Mouse (Mus musculus) midbrain, embryonic 13.5 days (tissue): ENCODE data around the gene Pkm. TPM values are rescaled to one million over a fixed set of nuclear protein-coding genes. Genes with fewer than 3 reads are reported as not detected.

Experiments
- ATAC-seq: fragments of 200-750 bp; cut with Nextera tagmentation; 2 replicates; pipeline ENCODE4 v1.8.0; 2017; ENCODE audit warnings: mild to moderate bottlenecking, moderate TSS enrichment, moderate library complexity
- H3K27ac ChIP-seq: fragments of 300-500 bp; sonication (generic); 2 replicates; pipeline ENCODE4 v1.5.1; 2015; ENCODE audit warnings: inconsistent platforms, mild to moderate bottlenecking, moderate library complexity
- H3K27me3 ChIP-seq: fragments of 300-500 bp; sonication (generic); 2 replicates; pipeline ENCODE4 v1.6.1; 2015; ENCODE audit warnings: mild to moderate bottlenecking, inconsistent platforms
- H3K36me3 ChIP-seq: fragments of 300-500 bp; sonication (generic); 2 replicates; pipeline ENCODE4 v1.6.1; 2015; ENCODE audit warnings: mild to moderate bottlenecking, inconsistent platforms
- H3K4me1 ChIP-seq: fragments of 300-500 bp; sonication (generic); replicated peaks from 2 replicates; pipeline ENCODE4 v1.6.1; 2015; ENCODE audit warnings: inconsistent platforms
- H3K4me2 ChIP-seq: fragments of 300-500 bp; sonication (generic); replicated peaks from 2 replicates; pipeline ENCODE4 v1.6.1; 2015; ENCODE audit warnings: moderate library complexity, mild to moderate bottlenecking, inconsistent platforms
- H3K4me3 ChIP-seq: fragments of 300-500 bp; sonication (generic); replicated peaks from 2 replicates; pipeline ENCODE4 v1.5.1; 2015; ENCODE audit warnings: mild to moderate bottlenecking, inconsistent platforms
- H3K9ac ChIP-seq: fragments of 300-500 bp; sonication (generic); replicated peaks from 2 replicates; pipeline ENCODE4 v1.6.1; 2015; ENCODE audit warnings: mild to moderate bottlenecking, inconsistent platforms
- H3K9me3 ChIP-seq: fragments of 300-500 bp; sonication (generic); 2 replicates; pipeline ENCODE4 v1.6.1; 2016; ENCODE audit warnings: mild to moderate bottlenecking, inconsistent platforms
- WGBS: fragments of 180-500 bp; shearing (Covaris S2); methylation state at CpG from one replicate; pipeline ENCODE4 v1.1.7; 2015; 5-methylcytosine and 5-hydroxymethylcytosine counted together
- polyA plus RNA-seq: library from polyadenylated mRNA; unstranded; fragments of >200 nt; fragmentation: Nextera tagmentation; extraction: Ambion mirVana; gene quantifications from 2 replicates; pipeline ENCODE4 v1.2.1, GENCODE M21; 2015

Gene Pkm
- 1,400 and 1,429 TPM in 2 replicates for polyA plus RNA-seq

DNA sequence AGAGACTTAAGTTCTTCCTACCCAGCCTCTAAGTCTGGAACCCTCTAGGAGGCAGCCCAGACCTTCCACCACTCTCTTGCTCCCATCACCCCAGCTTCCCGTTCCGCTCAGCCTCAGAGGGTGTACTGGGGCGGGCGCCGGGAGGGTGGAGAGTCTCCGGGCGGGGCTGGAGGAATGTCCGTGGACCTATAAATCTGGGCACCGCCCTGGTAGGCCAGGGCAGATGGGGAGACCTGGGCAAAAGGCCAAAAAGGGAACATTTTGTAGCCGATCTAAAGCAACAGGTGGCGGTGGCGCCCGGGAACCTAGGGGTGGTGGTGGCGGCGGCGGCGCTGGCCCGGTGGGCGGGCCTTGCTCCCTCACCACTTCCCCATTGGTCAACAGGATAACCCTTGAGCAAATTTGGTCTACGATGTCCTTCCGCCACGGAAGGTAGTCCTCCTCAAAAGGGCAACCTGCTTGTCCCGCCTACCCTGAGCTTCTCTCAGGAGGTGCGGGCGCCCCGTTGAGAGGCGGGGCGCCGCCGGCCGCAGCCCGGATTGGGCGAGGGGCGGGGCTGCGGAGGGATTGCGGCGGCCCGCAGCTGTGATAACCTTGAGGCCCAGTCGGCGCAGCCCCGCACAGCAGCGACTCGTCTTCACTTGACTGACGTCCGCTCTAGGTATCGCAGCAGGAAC lies at the start of gene Pkm:
Pkm (plus strand) TSS at position 411 of the 677 bp plus-strand sequence.
- peaks cover 34% of the 10 kb centered on the region for H3K4me1 ChIP-seq
- peak within 1 kb of the TSS; percentile 93 for H3K4me2 ChIP-seq
- no peaks in the 10 kb centered on the region for H3K9me3 ChIP-seq
- peaks cover 13% of the 10 kb centered on the region for H3K36me3 ChIP-seq
- H3K4me3 ChIP-seq, result peak within 1 kb of the TSS; percentile 82
- peak within 1 kb of the TSS; percentile 90 for H3K9ac ChIP-seq
- no peaks in the 10 kb centered on the region for H3K27me3 ChIP-seq
- peak within 1 kb of the TSS; percentile 98 for H3K27ac ChIP-seq
- peak; percentile 91 for ATAC-seq
- WGBS, result under 1% methylated on average over 46 of the region's 46 CpGs

DNA sequence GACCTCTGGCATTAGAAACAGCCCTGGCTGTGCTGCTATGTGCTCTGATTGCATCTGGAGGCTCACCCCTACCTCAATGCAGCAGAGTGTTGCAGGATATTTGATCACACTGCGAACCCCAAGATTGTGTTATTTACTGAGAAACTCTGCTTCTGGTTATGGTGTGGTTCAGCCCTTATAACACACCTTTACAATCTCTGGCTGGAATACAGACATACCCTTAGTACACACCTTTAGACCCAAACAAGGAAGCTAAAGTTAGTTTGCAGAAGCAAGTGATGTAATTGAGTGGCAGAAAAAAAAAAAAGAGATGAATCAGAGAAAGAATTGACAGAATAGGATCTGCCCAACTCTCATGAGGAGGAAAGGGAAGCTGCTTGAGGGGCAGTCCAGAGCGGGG lies 45.2 kb upstream of the Pkm start:
- H3K36me3 ChIP-seq, result 0 out of 2 replicates have a peak, but pooled peaks cover 3% of the 10 kb centered on the region
- no peak overlapping the region for H3K4me3 ChIP-seq
- no peak overlapping the region for H3K4me2 ChIP-seq
- H3K4me1 ChIP-seq, result no peaks in the 10 kb centered on the region
- no peaks in the 10 kb centered on the region for H3K27me3 ChIP-seq
- H3K9ac ChIP-seq, result no peak overlapping the region
- WGBS, result 87% methylated on average over 2 of the region's 2 CpGs
- ATAC-seq, result no peak
- no peak overlapping the region for H3K27ac ChIP-seq
- H3K9me3 ChIP-seq, result no peaks in the 10 kb centered on the region

DNA sequence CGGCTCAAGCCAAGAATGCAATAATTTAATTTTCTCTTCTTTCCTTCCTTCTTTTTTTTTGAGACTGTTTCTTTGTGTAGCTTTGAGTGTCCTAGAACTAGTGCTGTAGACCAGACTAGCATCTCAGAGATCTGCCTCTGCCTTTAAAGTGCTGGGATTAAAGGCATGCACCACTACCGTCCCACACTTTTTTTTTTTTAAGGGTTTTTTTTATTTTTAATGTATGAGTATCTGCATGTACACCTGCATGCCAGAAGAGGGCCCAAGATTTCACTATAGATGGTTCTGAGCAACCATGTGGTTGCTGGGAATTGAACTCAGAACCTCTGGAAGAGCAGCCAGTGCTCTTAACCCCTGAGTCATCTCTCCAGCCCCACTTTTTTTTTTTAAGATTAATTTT lies 40.4 kb upstream of the Pkm start:
- Histone ChIP-seq H3K27ac (no peak overlapping the region), H3K36me3 (no peaks in the 10 kb centered on the region), H3K27me3 (no peaks in the 10 kb centered on the region), H3K4me1 (peaks cover 32% of the 10 kb centered on the region), H3K9ac (no peak overlapping the region), H3K4me3 (no peak overlapping the region), H3K9me3 (no peaks in the 10 kb centered on the region), H3K4me2 (no peak overlapping the region)
- ATAC-seq, result no peak
- 87% methylated on average over 2 of the region's 2 CpGs for WGBS

DNA sequence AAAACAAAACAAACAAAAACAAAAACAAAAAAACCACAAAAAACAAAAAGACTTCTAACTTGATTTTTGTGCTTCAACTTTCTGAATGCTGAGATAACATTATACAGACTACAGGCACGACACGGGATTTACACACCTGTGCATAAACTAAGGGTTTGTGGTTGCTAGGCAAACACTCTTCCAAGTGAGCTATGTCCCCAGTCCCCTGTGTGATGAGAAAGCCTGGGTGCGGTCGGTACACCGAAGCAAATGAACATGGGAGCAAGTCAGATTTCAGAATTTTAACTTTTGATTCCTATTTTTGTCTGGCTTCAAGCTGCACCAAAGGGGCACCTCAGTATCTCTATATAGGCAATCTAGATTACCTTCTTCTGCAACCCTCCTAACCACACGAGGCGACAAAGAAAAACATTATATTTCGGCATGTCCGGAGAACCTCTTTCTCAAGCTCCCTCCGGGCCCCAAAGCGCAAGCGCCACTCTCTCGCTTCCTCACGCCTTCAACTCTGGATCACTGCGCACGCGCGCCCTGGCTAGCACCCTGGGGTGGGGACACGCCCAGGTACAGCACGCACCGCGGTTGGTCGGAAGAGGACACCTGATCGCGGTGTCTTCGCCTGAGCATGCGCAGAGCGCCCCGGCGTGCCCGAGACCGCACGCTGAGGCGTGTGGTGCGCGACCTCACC lies 39.4 kb upstream of the Pkm start, which contains the start of gene Parp6:
Parp6 (plus strand) TSS at position 663 of the 685 bp plus-strand sequence.
- Histone ChIP-seq H3K9me3 (no peaks in the 10 kb centered on the region), H3K27ac (peak within 1 kb of the TSS; percentile 92), H3K4me2 (peak within 1 kb of the TSS; percentile 69), H3K9ac (peak within 1 kb of the TSS; percentile 81), H3K36me3 (no peaks in the 10 kb centered on the region), H3K4me1 (peaks cover 32% of the 10 kb centered on the region), H3K27me3 (no peaks in the 10 kb centered on the region), H3K4me3 (peak within 1 kb of the TSS; percentile 81)
- WGBS, result under 1% methylated on average over 36 of the region's 36 CpGs
- peak; percentile 98 for ATAC-seq

DNA sequence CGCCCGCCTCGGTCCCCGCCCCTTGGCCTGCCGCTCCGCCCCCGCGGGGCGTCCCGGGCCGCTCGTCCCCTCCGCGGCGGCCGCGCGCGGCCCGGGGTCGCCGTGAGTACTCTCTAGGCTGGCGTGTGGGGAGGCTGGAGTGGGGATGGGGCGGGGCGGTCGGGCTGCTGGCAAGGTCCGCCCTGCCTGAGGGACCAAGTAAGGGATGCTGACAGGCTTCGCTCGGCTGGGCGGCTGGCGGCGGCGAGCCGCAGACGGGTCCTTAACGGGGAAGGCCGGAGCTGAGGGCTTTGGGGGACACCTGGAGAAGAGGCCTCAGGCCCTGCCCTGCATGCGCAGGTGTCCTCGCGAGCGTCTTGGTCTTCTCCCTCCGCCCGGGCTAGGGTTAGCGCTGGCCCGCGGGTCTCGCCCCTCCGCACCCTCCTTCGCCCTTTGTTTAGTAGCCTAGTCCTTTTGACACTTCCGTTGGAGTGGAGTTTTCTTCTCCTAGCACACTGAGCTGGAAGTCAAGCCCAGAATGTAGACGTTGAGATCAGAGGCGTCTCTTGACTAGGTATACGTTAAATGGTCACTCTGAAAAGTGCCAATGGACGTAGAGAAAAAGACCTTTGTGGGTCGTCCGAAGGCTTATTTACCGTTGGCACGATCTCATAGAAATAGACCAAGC lies 38.7 kb upstream of the Pkm start:
- Histone ChIP-seq H3K9ac (peak overlapping the region; percentile 81), H3K36me3 (peaks cover 6% of the 10 kb centered on the region), H3K4me1 (peaks cover 32% of the 10 kb centered on the region), H3K9me3 (no peaks in the 10 kb centered on the region), H3K27ac (peak overlapping the region; percentile 92), H3K4me2 (peak overlapping the region; percentile 69), H3K4me3 (peak overlapping the region; percentile 81), H3K27me3 (no peaks in the 10 kb centered on the region)
- WGBS, result 1% methylated on average over 55 of the region's 58 CpGs
- peak; percentile 96 for ATAC-seq

DNA sequence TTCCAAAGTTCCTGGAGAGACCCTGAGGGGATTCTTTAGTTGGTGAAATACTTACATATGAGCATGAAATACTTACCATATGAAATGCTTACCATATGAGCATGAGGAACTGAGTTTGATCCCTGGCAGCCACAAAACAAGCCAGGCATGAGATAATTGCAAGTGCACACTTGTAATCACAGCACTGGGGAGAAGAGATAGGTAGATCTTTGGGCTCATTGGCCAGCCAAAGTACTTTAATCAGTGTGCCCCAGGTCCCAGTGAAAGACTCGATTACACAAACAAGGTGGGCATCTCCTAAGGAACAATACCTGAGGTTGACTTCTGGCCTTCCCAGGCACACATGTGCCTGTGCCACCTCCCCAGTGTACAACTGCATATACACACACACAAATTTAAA lies 17.8 kb upstream of the Pkm start:
- H3K27ac ChIP-seq, result no peak overlapping the region
- H3K9ac ChIP-seq, result no peak overlapping the region
- no peaks in the 10 kb centered on the region for H3K4me1 ChIP-seq
- no peak for ATAC-seq
- H3K36me3 ChIP-seq, result peaks cover 84% of the 10 kb centered on the region
- 100% methylated on average over 1 of the region's 1 CpGs for WGBS
- H3K4me2 ChIP-seq, result no peak overlapping the region
- no peaks in the 10 kb centered on the region for H3K27me3 ChIP-seq
- H3K9me3 ChIP-seq, result no peaks in the 10 kb centered on the region
- no peak overlapping the region for H3K4me3 ChIP-seq

DNA sequence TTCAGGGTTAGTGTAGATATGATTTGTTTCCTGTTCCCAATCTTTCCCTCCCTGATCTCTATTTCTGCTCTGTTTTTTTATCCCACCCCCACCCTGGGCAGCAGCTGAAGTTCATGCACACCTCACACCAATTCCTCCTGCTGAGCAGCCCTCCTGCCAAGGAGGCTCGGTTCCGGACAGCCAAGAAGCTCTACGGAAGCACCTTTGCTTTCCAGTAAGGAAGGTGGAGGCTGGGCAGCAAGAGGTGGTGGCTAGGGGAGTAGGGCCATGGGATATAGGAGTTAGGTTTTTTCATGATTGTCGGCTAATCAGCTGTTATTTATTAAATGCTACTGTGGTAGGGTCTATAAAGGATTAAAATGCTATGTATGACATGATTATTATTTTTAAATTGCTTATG lies 16.2 kb upstream of the Pkm start:
- WGBS, result 97% methylated on average over 4 of the region's 4 CpGs
- no peak for ATAC-seq
- H3K27me3 ChIP-seq, result no peaks in the 10 kb centered on the region
- H3K9me3 ChIP-seq, result no peaks in the 10 kb centered on the region
- no peak overlapping the region for H3K4me3 ChIP-seq
- H3K27ac ChIP-seq, result no peak overlapping the region
- H3K4me2 ChIP-seq, result no peak overlapping the region
- H3K36me3 ChIP-seq, result peaks cover 81% of the 10 kb centered on the region
- no peak overlapping the region for H3K9ac ChIP-seq
- H3K4me1 ChIP-seq, result no peaks in the 10 kb centered on the region

- 81% methylated on average over 2 of the region's 2 CpGs for WGBS
- Histone ChIP-seq H3K9me3 (no peaks in the 10 kb centered on the region), H3K27me3 (no peaks in the 10 kb centered on the region), H3K4me2 (no peak overlapping the region), H3K36me3 (peaks cover 75% of the 10 kb centered on the region), H3K27ac (no peak overlapping the region), H3K9ac (no peak overlapping the region), H3K4me1 (no peaks in the 10 kb centered on the region), H3K4me3 (no peak overlapping the region)
- ATAC-seq, result no peak
Measured at GRCm38 (mm10) chr9:59641320-59641719, 14.8 kb upstream of the Pkm start.

GRCm38 (mm10) chr9:59649911-59650310 lies 6.3 kb upstream of the Pkm start:
- H3K9ac ChIP-seq, result no peak overlapping the region
- no peaks in the 10 kb centered on the region for H3K9me3 ChIP-seq
- peaks cover 50% of the 10 kb centered on the region for H3K36me3 ChIP-seq
- H3K4me1 ChIP-seq, result no peaks in the 10 kb centered on the region
- ATAC-seq, result no peak
- no peak overlapping the region for H3K4me3 ChIP-seq
- H3K27ac ChIP-seq, result no peak overlapping the region
- no peak overlapping the region for H3K4me2 ChIP-seq
- H3K27me3 ChIP-seq, result no peaks in the 10 kb centered on the region
- WGBS, result 92% methylated on average over 4 of the region's 4 CpGs

- Histone ChIP-seq H3K36me3 (peaks cover 38% of the 10 kb centered on the region), H3K4me3 (no peak overlapping the region), H3K9ac (no peak overlapping the region), H3K27me3 (no peaks in the 10 kb centered on the region), H3K27ac (no peak overlapping the region), H3K9me3 (no peaks in the 10 kb centered on the region), H3K4me2 (no peak overlapping the region), H3K4me1 (peaks cover 7% of the 10 kb centered on the region)
- 34% methylated on average over 3 of the region's 3 CpGs for WGBS
- no peak for ATAC-seq
Measured at GRCm38 (mm10) chr9:59653371-59653770, 2.8 kb upstream of the Pkm start.

GRCm38 (mm10) chr9:59654450-59654983 lies 1.7 kb upstream of the Pkm start:
- 88% methylated on average over 2 of the region's 2 CpGs for WGBS
- no peak overlapping the region for H3K27ac ChIP-seq
- peaks cover 27% of the 10 kb centered on the region for H3K36me3 ChIP-seq
- no peak overlapping the region for H3K4me2 ChIP-seq
- no peaks in the 10 kb centered on the region for H3K27me3 ChIP-seq
- no peak for ATAC-seq
- H3K4me3 ChIP-seq, result no peak overlapping the region
- no peaks in the 10 kb centered on the region for H3K9me3 ChIP-seq
- no peak overlapping the region for H3K9ac ChIP-seq
- H3K4me1 ChIP-seq, result peaks cover 18% of the 10 kb centered on the region
